Mouse (Mus musculus) gastrocnemius, adult 2 months (tissue): ENCODE measurements around the gene Hcar1. TPM values are rescaled to one million over a fixed set of nuclear protein-coding genes. Genes with fewer than 3 reads are reported as not detected.

Experiments
- DNase-seq: peaks from one replicate; pipeline ENCODE4 v3.0.0; 2022
- H3K27ac ChIP-seq: fragments of 200-600 bp; 2 replicates; pipeline ENCODE4 v1.8.1; 2022; ENCODE audit warnings: mild to moderate bottlenecking
- H3K4me3 ChIP-seq: fragments of 200-600 bp; 2 replicates; pipeline ENCODE4 v1.8.1; 2022; ENCODE audit warnings: mild to moderate bottlenecking, moderate library complexity
- CTCF ChIP-seq: fragments of 200-600 bp; IDR thresholded peaks from 2 replicates; pipeline ENCODE4 v1.8.1; 2022; ENCODE audit warnings: antibody characterized with exemption, mild to moderate bottlenecking, moderate library complexity
- intact Hi-C: fragments of 180-260 bp; cut with DNase I; formaldehyde crosslinking; loops from one replicate; pipeline ENCODE4 v1.15.1; 2025
- total RNA-seq, 2 experiments: library from RNA; stranded (reverse); gene quantifications; 2 replicates each; pipeline ENCODE4 v1.2.3; 2021

Gene Hcar1
- total RNA-seq, 2 experiments from 2014 or later, result 0.08 to 0.17 TPM

GRCm38 (mm10) chr5:123853877-123854504 lies 25.8 kb downstream of the Hcar1 start:
- Histone ChIP-seq H3K27ac (no peak overlapping the region), H3K4me3 (no peak overlapping the region)
- TF ChIP-seq CTCF, result no peak
- no peak for DNase-seq
- intact Hi-C loops, result no loop called here

- intact Hi-C loops, result no loop called here
- Histone ChIP-seq H3K4me3 (no peak overlapping the region), H3K27ac (no peak overlapping the region)
- TF ChIP-seq CTCF, result no peak
- DNase-seq, result no peak
These were observed 28.4 kb downstream of the Hcar1 start for GRCm38 (mm10) chr5:123851398-123851797.

DNA sequence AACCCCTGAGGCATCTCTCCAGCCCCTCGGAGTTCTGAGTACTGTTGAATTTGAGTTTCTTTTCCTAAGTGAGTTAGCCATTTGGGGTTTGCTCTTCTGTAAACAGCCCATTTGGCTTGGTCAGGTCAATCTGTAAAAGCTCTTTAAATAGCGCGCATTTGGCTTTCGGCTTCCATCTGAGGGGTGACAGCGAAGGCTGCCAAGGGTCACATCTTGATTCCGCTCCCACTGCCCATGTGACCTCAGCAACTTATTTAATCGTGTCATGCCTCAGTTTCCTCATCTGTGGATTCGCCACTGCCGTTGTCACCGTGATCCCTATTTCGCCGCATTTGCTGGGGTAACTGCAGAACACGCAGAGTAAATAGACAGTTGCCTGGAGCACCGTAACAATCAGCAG lies 35.5 kb downstream of the Hcar1 start:
- intact Hi-C loops, result no loop called here
- TF ChIP-seq CTCF, result no peak
- DNase-seq, result no peak
- H3K27ac ChIP-seq, result no peak overlapping the region
- H3K4me3 ChIP-seq, result peak overlapping the region; percentile 6; the same call in 1 of the 2 replicates

DNA sequence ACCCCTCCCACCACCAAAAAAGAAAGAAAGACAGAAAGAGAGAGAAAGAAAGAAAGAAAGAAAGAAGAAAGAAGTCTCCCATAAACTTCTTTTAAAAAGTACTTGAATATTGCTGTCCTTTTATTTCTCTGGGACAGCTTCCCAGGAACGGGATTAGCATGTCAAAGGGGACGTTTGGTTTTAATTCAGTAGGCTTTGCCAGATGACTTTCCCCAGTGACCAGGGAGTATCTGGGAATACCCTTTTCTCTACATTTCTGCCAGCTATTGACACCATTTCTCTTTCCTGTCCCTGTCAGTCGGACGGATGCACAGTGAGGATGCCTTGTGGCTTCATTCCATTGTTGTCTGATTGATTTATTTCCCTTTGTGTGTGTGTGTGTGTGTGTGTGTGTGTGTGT lies 36.0 kb downstream of the Hcar1 start:
- no peak for TF ChIP-seq CTCF
- DNase-seq, result no peak
- intact Hi-C loops, result no loop called here

DNA sequence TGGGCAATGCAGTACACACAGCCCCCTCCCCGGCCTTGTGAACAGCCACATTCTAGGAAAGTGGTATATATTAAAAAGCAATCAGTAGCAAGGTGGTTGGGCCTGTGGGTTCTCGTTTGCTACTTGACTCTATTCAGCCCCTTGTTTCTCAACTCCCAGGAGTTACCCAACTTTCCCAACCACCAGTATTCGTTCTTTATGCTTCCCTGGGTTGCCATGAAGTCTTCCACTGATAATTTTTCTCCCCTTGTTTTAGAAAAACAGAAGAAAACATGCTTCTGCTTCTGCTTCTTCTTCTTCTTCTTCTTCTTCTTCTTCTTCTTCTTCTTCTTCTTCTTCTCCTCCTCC lies 36.9 kb downstream of the Hcar1 start:
- no peak for DNase-seq
- no peak for TF ChIP-seq CTCF
- H3K4me3 ChIP-seq, result no peak overlapping the region
- intact Hi-C loops, result no loop called here
- H3K27ac ChIP-seq, result no peak overlapping the region

More for the DNA sequence above, 36.0 kb downstream of the Hcar1 start:
- no peak overlapping the region for H3K27ac ChIP-seq
- no peak overlapping the region for H3K4me3 ChIP-seq

GRCm38 (mm10) chr5:123842221-123842934 lies 37.4 kb downstream of the Hcar1 start:
- TF ChIP-seq CTCF, result no peak
- Histone ChIP-seq H3K4me3 (no peak overlapping the region), H3K27ac (no peak overlapping the region)
- intact Hi-C loops, result no loop called here
- no peak for DNase-seq

DNA sequence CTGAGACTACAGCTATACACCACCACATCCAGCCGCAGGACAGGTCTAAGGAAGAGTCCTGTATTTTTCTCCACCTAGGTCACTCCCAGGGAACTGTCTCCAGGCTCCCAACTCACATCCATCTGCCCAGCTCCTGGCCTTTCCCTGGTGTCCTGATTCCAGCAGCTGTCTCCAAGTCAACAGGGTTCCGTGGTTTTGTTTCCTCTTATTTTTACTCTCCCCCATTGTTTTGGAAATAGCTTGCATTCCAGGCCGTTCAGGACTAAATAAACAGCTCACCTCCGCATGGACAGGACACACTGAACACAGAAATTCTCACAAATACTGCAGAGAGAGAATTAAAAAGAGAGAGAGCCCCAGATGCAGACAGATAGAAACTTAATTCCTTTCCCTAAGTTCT lies 42.4 kb downstream of the Hcar1 start:
- Histone ChIP-seq H3K4me3 (no peak overlapping the region), H3K27ac (no peak overlapping the region)
- no peak for DNase-seq
- intact Hi-C loops, result no loop called here
- TF ChIP-seq CTCF, result no peak

GRCm38 (mm10) chr5:123834836-123835235 lies 45.0 kb downstream of the Hcar1 start:
- H3K4me3 ChIP-seq, result no peak overlapping the region
- H3K27ac ChIP-seq, result no peak overlapping the region
- DNase-seq, result no peak
- TF ChIP-seq CTCF, result no peak
- intact Hi-C loops, result no loop called here

DNA sequence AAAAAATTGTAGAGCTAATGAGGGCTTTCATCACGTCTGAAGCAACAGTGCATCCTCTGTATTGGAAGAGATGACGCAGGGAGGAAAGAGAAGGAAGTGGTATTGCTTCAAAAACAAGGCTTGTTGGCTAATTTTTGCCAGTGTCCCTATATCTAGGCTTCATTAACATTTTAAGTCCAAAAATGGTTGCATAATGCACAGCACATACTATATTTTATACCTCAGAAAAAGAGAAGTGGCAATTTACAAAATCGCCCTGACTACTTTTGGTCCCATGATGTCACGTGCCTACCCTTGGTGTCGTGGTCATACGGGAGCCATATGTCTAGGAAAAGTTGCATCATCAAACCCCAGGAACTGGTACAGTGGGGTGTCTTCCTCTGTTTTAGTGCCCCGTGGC lies 47.5 kb downstream of the Hcar1 start:
- H3K27ac ChIP-seq, result no peak overlapping the region
- intact Hi-C loops, result no loop called here
- H3K4me3 ChIP-seq, result no peak overlapping the region
- DNase-seq, result no peak
- TF ChIP-seq CTCF, result no peak

GRCm38 (mm10) chr5:123827659-123828091 lies 52.1 kb downstream of the Hcar1 start:
- TF ChIP-seq CTCF, result peak; percentile 56
- H3K27ac ChIP-seq, result no peak overlapping the region; the same call in 1 of the 2 replicates
- intact Hi-C loops, result no loop called here
- H3K4me3 ChIP-seq, result peak overlapping the region; percentile 38
- peak; percentile 52 for DNase-seq

Other genes with a start within 250 kb of the Hcar1 start
- gene Clip1, start 195.4 kb downstream of the Hcar1 start, total RNA-seq, result 100 to 1,000 TPM; 286 to 331 TPM
- gene Zcchc8, start 158.9 kb downstream of the Hcar1 start, total RNA-seq, result 10 to 100 TPM; 17.1 to 22.0 TPM
- gene Rsrc2, start 130.6 kb downstream of the Hcar1 start, total RNA-seq, result 10 to 100 TPM; 39.4 to 41.2 TPM
- gene Kntc1, start 130.3 kb downstream of the Hcar1 start, total RNA-seq, result not detected
- not detected for gene Hcar2, start 14.5 kb downstream of the Hcar1 start, total RNA-seq
- 10 to 100 TPM; 40.1 to 49.3 TPM for gene Denr, start 27.2 kb upstream of the Hcar1 start, total RNA-seq
- 1 to 10 TPM in 1 of 2 experiments, under 1 TPM in 1; 0.89 to 1.1 TPM for gene Gm43518, start 47.4 kb upstream of the Hcar1 start, total RNA-seq
- under 1 TPM; 0.66 to 0.73 TPM for gene Ccdc62, start 50.7 kb upstream of the Hcar1 start, total RNA-seq
- gene Hip1r, start 93.6 kb upstream of the Hcar1 start, total RNA-seq, result 10 to 100 TPM in 1 of 2 experiments, 1 to 10 TPM in 1; 5.6 to 14.3 TPM
- 1 to 10 TPM; 4.1 to 6.2 TPM for gene Vps37b, start 152.2 kb upstream of the Hcar1 start, total RNA-seq
- 10 to 100 TPM in 1 of 2 experiments, 1 to 10 TPM in 1; 7.1 to 11.9 TPM for gene Abcb9, start 215.8 kb upstream of the Hcar1 start, total RNA-seq
- 10 to 100 TPM; 11.7 to 12.2 TPM for gene Ogfod2, start 232.3 kb upstream of the Hcar1 start, total RNA-seq
- 10 to 100 TPM; 38.3 to 41.2 TPM for gene Arl6ip4, start 236.1 kb upstream of the Hcar1 start, total RNA-seq